Mouse (Mus musculus) neural tube, embryonic 12.5 days (tissue): Measurements from ENCODE around the gene Adam11. TPM values are rescaled to one million over a fixed set of nuclear protein-coding genes. Genes with fewer than 3 reads are reported as not detected.
"Not testable (repeated sequence)": the region's sequence is repeated elsewhere in the genome, so short reads cannot be mapped to it uniquely, and the experiment has no call there.

ENCODE experiments used
- ATAC-seq: fragments of 200-750 bp; cut with Nextera tagmentation; 2 replicates; pipeline ENCODE4 v1.8.0; 2017; ENCODE audit warnings: low read depth, mild to moderate bottlenecking, moderate TSS enrichment, moderate library complexity; ENCODE audit not compliant: low FRiP score
- H3K27ac ChIP-seq: fragments of 300-500 bp; sonication (generic); 2 replicates; pipeline ENCODE4 v1.5.1; 2016
- H3K27me3 ChIP-seq: fragments of 300-500 bp; sonication (generic); replicated peaks from 2 replicates; pipeline ENCODE4 v1.6.1; 2016; ENCODE audit warnings: mild to moderate bottlenecking
- H3K36me3 ChIP-seq: fragments of 300-500 bp; sonication (generic); 2 replicates; pipeline ENCODE4 v1.6.1; 2016; ENCODE audit warnings: mild to moderate bottlenecking
- H3K4me1 ChIP-seq: fragments of 300-500 bp; sonication (generic); 2 replicates; pipeline ENCODE4 v1.6.1; 2016
- H3K4me2 ChIP-seq: fragments of 300-500 bp; sonication (generic); replicated peaks from 2 replicates; pipeline ENCODE4 v1.6.1; 2016; ENCODE audit warnings: mild to moderate bottlenecking
- H3K4me3 ChIP-seq: fragments of 300-500 bp; sonication (generic); 2 replicates; pipeline ENCODE4 v1.5.1; 2016
- H3K9ac ChIP-seq: fragments of 300-500 bp; sonication (generic); 2 replicates; pipeline ENCODE4 v1.6.1; 2016; ENCODE audit warnings: mild to moderate bottlenecking
- H3K9me3 ChIP-seq: fragments of 300-500 bp; sonication (generic); 2 replicates; pipeline ENCODE4 v1.6.1; 2016; ENCODE audit warnings: mild to moderate bottlenecking
- WGBS: fragments of 180-500 bp; shearing (Covaris S2); methylation state at CpG from one replicate; pipeline ENCODE4 v1.1.7; 2016; 5-methylcytosine and 5-hydroxymethylcytosine counted together
- polyA plus RNA-seq: library from polyadenylated mRNA; unstranded; fragments of >200 nt; fragmentation: Nextera tagmentation; extraction: Ambion mirVana; gene quantifications from 2 replicates; pipeline ENCODE4 v1.2.1, GENCODE M21; 2016

The Adam11 gene
- 33.2 and 41.6 TPM in 2 replicates for polyA plus RNA-seq

DNA sequence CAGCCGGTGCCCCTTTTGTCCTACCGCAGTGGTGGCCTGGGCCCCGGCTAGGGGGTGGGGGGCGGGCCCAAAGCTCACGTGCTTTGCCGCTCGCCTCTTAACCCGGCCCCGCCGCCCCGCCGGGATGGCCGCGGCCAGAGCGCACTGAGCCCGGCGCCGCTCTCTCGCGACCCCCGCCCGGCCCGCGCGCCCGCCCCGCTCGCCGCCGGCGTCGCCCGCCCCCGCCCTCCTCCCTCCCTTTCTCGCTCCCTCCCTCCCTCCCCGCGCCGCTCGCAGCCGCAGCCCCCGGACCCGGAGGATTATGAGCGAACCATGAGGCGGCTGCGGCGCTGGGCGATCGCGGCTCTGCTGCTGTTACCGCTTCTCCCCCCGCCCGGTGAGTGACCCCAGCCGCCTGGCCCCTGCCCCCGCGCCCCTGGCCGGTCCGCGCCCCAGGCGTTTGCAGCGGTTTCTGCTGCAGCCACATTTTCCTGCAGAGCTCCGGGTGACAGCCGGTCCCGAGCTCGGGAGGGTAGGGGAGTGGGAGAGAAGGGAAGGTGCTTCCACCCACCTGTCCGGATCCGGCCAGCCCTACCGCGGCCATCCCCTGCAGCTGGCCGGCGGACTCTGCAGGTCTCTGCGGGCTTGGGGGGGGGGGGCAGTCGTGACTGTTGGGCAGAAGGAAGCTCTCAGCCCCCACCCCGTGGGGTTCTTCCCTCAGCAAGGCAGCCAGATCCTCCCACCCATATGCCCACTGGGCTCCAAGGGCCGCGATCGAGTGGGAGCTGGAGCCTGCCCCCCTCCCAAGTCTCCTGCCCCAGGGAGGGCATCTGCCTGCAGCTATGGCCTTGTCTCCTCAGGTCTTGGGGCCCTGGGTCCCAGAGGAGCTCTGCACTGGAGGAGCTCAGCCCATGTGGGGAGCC lies at the start of gene Adam11:
Adam11 (plus strand) TSS at position 131 of the 902 bp plus-strand sequence.
- Histone ChIP-seq H3K4me2 (peak within 1 kb of the TSS; percentile 98), H3K4me3 (peak within 1 kb of the TSS; percentile 59), H3K36me3 (no peaks in the 10 kb centered on the region), H3K9ac (peak within 1 kb of the TSS; percentile 80), H3K27me3 (peaks cover 32% of the 10 kb centered on the region), H3K9me3 (no peaks in the 10 kb centered on the region), H3K4me1 (peaks cover 32% of the 10 kb centered on the region), H3K27ac (peak within 1 kb of the TSS; percentile 29; the same call in 1 of the 2 replicates)
- WGBS: 1% methylated on average over 62 of the region's 76 CpGs
- ATAC-seq: peak; percentile 43

DNA sequence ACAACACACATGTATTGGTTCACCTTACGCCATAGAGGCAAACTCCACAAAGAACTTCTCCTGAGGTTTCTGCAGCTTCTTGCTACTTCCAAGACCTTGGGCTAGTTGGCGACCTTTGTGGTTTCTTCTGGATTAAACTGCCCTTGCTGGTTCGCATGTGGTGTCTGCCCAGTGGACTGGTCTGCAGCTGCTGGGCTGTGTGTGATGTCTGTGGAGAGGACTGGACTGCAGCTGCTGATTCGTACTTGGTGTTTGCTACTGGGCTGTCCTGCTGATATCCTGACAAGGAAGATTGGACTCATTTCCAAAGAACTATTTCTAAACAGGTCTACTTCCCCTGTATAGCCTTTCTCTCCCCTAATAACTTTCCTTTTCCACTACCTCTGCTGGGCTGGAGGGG lies 48.8 kb upstream of the Adam11 start:
- H3K4me3 ChIP-seq: no peak overlapping the region
- no peak overlapping the region for H3K4me2 ChIP-seq
- H3K27ac ChIP-seq: no peak overlapping the region
- H3K36me3 ChIP-seq: no peaks in the 10 kb centered on the region
- ATAC-seq: no peak
- WGBS: 88% methylated on average over 4 of the region's 4 CpGs
- H3K4me1 ChIP-seq: no peaks in the 10 kb centered on the region
- 0 out of 2 replicates have a peak, but pooled peaks cover 3% of the 10 kb centered on the region for H3K27me3 ChIP-seq
- H3K9ac ChIP-seq: no peak overlapping the region
- 0 out of 2 replicates have a peak, but pooled peaks cover 4% of the 10 kb centered on the region for H3K9me3 ChIP-seq

DNA sequence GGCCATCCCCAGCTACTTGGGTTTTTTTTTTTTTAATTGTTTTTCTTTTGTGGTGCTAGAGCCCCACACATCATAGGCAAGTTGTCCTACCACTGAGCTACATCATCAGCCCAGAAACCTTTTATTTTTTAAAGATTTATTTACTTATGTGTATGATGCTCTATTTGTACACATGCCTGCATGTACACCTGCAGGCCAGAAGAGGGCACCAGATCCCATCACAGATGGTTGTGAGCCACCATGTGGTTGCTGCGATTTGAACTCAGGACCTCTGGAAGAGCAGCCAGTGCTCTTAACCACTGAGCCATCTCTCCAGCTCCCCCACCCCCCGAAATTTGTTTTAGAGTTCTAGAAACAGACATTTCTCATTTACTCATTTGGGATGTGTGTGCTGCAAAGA lies 46.7 kb upstream of the Adam11 start:
- not testable (repeated sequence) for H3K4me2 ChIP-seq, H3K27me3 ChIP-seq, H3K27ac ChIP-seq, H3K9ac ChIP-seq, H3K36me3 ChIP-seq, H3K4me3 ChIP-seq, H3K4me1 ChIP-seq, H3K9me3 ChIP-seq, ATAC-seq
- 84% methylated on average over 2 of the region's 2 CpGs for WGBS

DNA sequence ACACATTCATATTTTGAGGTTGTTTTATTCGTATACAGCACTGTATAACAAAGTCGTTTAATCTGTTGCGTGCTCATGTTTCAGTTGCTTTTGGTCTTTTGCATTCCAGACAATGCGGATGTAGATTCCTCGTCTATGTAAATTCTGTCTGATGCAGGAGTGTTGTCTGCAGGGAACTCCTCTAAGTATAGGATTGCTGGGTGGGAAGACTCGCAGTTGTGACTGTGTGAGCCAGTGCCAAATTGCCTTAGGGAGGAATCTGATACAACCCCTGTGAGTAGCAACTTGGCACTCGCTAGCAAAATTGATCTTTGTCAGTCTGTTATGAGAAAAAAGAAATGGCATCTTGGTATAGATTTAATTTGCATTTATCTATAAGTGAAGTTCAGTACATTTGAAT lies 45.1 kb upstream of the Adam11 start:
- H3K9ac ChIP-seq: no peak overlapping the region
- no peak for ATAC-seq
- no peak overlapping the region for H3K27ac ChIP-seq
- 0 out of 2 replicates have a peak, but pooled peaks cover 4% of the 10 kb centered on the region for H3K9me3 ChIP-seq
- H3K4me3 ChIP-seq: no peak overlapping the region
- no peaks in the 10 kb centered on the region for H3K36me3 ChIP-seq
- 80% methylated on average over 7 of the region's 7 CpGs for WGBS
- H3K4me1 ChIP-seq: no peaks in the 10 kb centered on the region
- no peak overlapping the region for H3K4me2 ChIP-seq
- H3K27me3 ChIP-seq: 0 out of 2 replicates have a peak, but pooled peaks cover 3% of the 10 kb centered on the region

DNA sequence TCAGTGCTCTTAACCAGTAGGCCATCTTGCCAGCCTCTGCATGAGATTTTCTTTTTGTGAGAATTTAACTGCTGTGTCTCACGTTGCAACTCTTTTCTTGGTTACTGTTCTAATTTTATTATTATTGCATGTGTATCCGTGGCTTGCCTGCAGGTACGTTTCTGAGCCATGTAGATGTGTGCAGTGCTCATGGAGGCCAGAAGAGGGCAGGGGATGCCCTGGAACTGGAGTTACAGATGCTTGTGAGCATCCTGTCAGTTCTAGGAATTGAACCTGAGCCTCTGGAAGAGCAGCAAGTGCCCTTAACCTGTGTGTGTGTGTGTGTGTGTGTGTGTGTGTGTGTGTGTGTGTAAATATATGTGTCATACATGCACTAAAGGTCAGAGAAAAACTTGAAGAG lies 35.7 kb upstream of the Adam11 start:
- no peaks in the 10 kb centered on the region for H3K4me1 ChIP-seq
- no peak overlapping the region for H3K4me3 ChIP-seq
- no peak for ATAC-seq
- H3K9me3 ChIP-seq: no peaks in the 10 kb centered on the region
- no peak overlapping the region for H3K27ac ChIP-seq
- 36% methylated on average over 3 of the region's 3 CpGs for WGBS
- H3K9ac ChIP-seq: no peak overlapping the region
- H3K27me3 ChIP-seq: no peaks in the 10 kb centered on the region
- H3K4me2 ChIP-seq: no peak overlapping the region
- H3K36me3 ChIP-seq: no peaks in the 10 kb centered on the region

DNA sequence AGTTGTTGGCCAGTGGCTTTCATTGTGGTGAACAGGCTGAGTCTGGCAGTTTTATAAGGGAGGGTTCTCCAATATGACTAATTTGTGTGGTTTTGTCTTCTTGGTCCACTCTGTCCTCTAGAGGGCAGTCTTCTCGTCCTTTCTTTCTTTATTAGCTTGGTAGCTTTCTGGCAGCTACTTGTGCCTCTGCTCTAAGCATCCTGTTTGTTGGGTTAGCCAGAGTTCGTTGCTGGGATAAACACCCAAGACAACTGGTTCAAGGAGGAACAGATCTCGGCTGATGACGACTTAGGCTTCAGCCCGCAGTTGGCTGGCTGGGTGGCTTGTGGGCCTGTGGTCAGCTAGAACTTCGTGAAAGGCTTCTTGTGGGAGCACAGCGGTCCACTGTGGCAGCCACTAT lies 32.6 kb upstream of the Adam11 start:
- 41% methylated on average over 7 of the region's 7 CpGs for WGBS
- ATAC-seq: no peak
- Histone ChIP-seq H3K4me3 (no peak overlapping the region), H3K4me2 (no peak overlapping the region), H3K36me3 (no peaks in the 10 kb centered on the region), H3K9me3 (no peaks in the 10 kb centered on the region), H3K27ac (no peak overlapping the region), H3K27me3 (no peaks in the 10 kb centered on the region), H3K9ac (no peak overlapping the region), H3K4me1 (no peaks in the 10 kb centered on the region)

DNA sequence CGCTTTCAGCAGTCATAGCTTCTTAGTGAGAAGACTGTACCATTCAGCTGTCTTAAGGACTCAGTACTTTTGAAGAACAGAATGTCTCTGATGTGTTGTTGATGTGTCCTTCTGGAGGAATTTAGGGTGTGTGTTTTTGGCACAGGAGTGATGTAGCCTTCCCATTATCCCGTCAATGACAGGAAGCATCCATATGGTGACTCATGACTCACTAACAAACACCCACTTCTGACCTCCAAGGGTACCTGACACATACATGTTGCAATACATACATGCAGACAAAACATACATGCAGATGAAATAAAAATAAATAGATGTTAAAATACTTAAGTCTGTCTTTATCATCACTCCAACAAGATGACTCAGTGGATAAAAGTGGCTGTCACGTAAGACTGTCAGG lies 31.4 kb upstream of the Adam11 start:
- no peak overlapping the region for H3K4me3 ChIP-seq
- no peaks in the 10 kb centered on the region for H3K27me3 ChIP-seq
- no peak for ATAC-seq
- no peak overlapping the region for H3K9ac ChIP-seq
- H3K36me3 ChIP-seq: no peaks in the 10 kb centered on the region
- WGBS: 91% methylated on average over 3 of the region's 3 CpGs
- no peaks in the 10 kb centered on the region for H3K9me3 ChIP-seq
- H3K4me1 ChIP-seq: no peaks in the 10 kb centered on the region
- no peak overlapping the region for H3K4me2 ChIP-seq
- no peak overlapping the region for H3K27ac ChIP-seq

DNA sequence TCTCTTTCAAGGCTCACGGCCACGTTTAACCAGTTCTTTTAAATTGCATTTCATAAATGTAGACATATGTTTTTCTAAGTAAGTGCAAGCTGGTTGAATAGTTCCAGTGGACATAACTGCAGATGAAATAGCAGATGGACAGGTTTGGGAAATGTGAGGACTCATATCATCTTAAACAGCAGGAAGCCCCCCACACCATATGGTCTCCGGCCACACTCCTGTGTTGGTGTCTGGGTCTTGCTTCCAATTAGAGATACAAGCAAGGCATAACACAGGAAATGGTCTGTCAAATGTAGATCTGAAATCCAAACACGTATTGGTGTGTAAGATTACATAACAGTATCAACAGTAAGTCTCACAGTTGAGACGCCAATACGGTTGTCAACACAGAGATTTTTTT lies 29.9 kb upstream of the Adam11 start:
- 91% methylated on average over 6 of the region's 6 CpGs for WGBS
- no peak overlapping the region for H3K4me2 ChIP-seq
- H3K36me3 ChIP-seq: no peaks in the 10 kb centered on the region
- ATAC-seq: no peak
- no peaks in the 10 kb centered on the region for H3K9me3 ChIP-seq
- no peaks in the 10 kb centered on the region for H3K4me1 ChIP-seq
- H3K4me3 ChIP-seq: no peak overlapping the region
- no peaks in the 10 kb centered on the region for H3K27me3 ChIP-seq
- H3K27ac ChIP-seq: no peak overlapping the region
- no peak overlapping the region for H3K9ac ChIP-seq

DNA sequence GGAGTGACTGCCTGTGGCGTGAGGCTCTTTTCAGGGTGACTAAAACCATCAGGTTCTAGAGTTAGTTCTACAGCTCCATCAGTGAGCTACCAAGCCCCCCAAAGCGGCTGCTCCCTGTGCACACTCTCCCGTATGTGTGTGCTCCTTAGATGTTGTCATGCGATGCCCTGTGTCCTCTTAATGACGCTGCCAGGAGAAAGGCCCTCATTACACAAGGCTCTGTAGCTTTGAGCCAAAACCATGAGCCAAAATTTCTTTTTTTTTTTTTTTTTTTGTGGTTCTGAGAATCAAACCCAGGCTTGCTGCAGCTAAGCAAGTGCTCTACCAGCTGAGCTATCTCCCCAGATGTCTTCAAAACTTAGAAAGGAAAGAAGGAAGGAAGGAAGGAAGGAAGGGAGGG lies 28.1 kb upstream of the Adam11 start:
- 75% methylated on average over 5 of the region's 5 CpGs for WGBS

DNA sequence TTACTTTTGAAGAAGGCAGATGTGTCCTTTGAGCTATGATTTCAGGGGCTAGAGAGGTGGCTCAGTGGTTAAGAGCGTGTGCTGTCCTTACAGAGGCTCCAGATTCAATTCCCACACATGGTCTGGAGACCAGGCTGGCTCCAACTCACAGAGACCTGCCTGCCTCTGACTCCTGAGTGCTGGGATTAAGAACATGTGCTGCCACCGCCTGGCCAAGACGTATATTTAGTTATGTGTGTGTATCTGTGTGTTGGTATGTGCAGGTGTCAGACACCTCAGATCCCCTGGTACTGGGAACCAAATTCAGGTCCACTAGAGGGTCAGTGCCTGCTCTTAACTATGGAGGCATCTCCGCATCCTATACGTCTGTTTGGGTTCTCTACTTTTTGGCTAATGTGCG lies 26.3 kb upstream of the Adam11 start:
- Histone ChIP-seq H3K9me3 (no peaks in the 10 kb centered on the region), H3K4me1 (peaks cover 8% of the 10 kb centered on the region), H3K4me3 (no peak overlapping the region), H3K9ac (no peak overlapping the region), H3K27me3 (peaks cover 6% of the 10 kb centered on the region; the same call in 1 of the 2 replicates), H3K27ac (no peak overlapping the region), H3K4me2 (no peak overlapping the region), H3K36me3 (no peaks in the 10 kb centered on the region)
- WGBS: 95% methylated on average over 6 of the region's 6 CpGs
- ATAC-seq: no peak

More for the DNA sequence above, 28.1 kb upstream of the Adam11 start:
- Histone ChIP-seq H3K4me1 (no peaks in the 10 kb centered on the region), H3K27ac (no peak overlapping the region), H3K9me3 (no peaks in the 10 kb centered on the region), H3K36me3 (no peaks in the 10 kb centered on the region), H3K27me3 (peaks cover 3% of the 10 kb centered on the region; the same call in 1 of the 2 replicates), H3K9ac (no peak overlapping the region), H3K4me3 (no peak overlapping the region), H3K4me2 (no peak overlapping the region)
- ATAC-seq: no peak

DNA sequence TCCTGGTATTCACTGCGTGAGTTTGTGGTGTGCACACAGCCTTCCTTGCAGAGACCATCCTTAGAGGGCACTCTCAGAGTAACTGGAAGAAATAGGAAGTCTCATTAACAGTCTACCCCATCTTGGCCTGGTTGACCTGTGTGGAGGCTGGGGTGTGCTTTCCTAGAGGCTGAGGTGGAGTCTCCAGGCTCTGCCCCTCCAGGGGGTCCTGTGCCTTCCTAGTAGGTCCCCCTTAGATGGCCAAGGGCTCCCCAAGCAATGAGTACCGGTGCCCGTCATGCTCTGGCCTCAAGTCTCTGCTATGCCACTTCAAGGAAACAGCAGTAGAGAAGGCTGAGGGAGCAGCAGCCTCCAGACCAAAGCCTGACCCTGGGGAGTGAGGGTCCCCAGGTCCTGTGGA lies 23.2 kb upstream of the Adam11 start:
- Histone ChIP-seq H3K27ac (no peak overlapping the region), H3K36me3 (no peaks in the 10 kb centered on the region), H3K4me3 (no peak overlapping the region), H3K9ac (no peak overlapping the region), H3K4me2 (no peak overlapping the region), H3K9me3 (no peaks in the 10 kb centered on the region), H3K27me3 (peaks cover 6% of the 10 kb centered on the region; the same call in 1 of the 2 replicates), H3K4me1 (peaks cover 17% of the 10 kb centered on the region)
- WGBS: 84% methylated on average over 3 of the region's 3 CpGs
- no peak for ATAC-seq

DNA sequence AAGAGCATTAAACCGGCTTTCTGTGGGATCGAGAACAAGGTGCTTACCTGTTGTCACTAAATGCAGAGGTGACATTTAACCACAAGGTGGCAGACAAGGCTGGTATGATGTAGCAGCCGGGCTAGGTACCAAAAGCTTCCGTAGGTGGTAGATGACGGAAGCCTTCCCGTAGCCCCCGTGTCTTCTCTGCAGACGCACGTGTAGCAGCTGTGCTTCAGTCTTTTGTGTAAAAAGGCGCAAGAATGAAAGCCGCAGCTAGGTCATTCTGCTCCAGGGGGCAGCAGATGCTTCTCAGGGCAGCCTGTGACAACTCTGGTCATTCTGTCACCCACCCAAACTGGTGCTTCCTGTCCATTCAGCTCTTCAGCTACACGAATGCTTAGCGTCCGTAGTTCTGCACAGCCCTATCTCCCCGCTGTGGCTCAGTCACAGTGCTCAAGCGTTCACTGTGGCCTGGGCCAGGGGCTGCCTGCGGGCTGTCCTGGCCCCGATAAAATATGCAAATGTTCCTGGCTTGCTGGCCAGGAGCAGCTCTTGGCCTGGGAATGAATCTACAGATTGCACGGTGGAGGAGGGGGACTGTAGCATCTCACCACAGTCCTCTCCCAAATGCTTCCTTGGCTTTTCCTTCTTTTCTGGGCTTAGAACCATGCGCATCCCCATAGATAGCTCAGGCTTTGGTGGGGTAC lies 21.8 kb upstream of the Adam11 start:
- Histone ChIP-seq H3K36me3 (no peaks in the 10 kb centered on the region), H3K4me2 (peak overlapping the region; percentile 68), H3K27ac (no peak overlapping the region), H3K9me3 (no peaks in the 10 kb centered on the region), H3K9ac (peak overlapping the region; percentile 54), H3K4me1 (peaks cover 17% of the 10 kb centered on the region), H3K27me3 (peaks cover 6% of the 10 kb centered on the region; the same call in 1 of the 2 replicates), H3K4me3 (peak overlapping the region; percentile 25; the same call in 1 of the 2 replicates)
- 4% methylated on average over 20 of the region's 20 CpGs for WGBS
- ATAC-seq: 0 out of 2 replicates have a peak, but pooled peaks have one; percentile 33
